Mouse (Mus musculus): ENCODE measurements at regions not wholly inside any gene's neighbourhood (a gene's known extent, or its start where the extent isn't known, plus 50 kb on each side); places are given as distances from the start of the nearest gene placed in this dataset.

- no peak for TF ChIP-seq CTCF (conservative IDR thresholded peaks at IDR 0.05; ENCODE audit: insufficient read depth, insufficient read length, low read depth, low read length)
- no peak for TF ChIP-seq POLR2A (IDR thresholded peaks at IDR 0.05; ENCODE audit: low read depth, low read length)
Measured at GRCm38 (mm10) chr5:133078916-133079315, 535.8 kb upstream of the Auts2 start.
